Mouse (Mus musculus): Measurements from ENCODE around the gene Tmem30b.

- TF ChIP-seq POLR2A (IDR thresholded peaks at IDR 0.05; ENCODE audit: borderline replicate concordance, low read depth, low read length) = no peak
- no peak for TF ChIP-seq CTCF (IDR thresholded peaks at IDR 0.05; ENCODE audit: low read depth, low read length)
Measured at GRCm38 (mm10) chr12:73521238-73521841, 24.9 kb downstream of the Tmem30b start.

Data from bone marrow macrophage, adult 2 months (primary cell).